19 mouse cellular contexts compared by ENCODE assay signal in genomic region chr1:89542464-89542863, GRCm38 (mm10).
DNase-seq lines count a peak whose midpoint lies in the region; ATAC-seq and TF ChIP-seq lines count a peak whose summit lies in the region.
"Had no signal": no experiment of that assay in that cellular context is flagged by ENCODE, and none has a peak within 500 bp of the region (broad histone marks: within the 10 kb centered on the region; RNA-seq: fewer than 3 reads in every experiment).

No protein-coding gene starts in this region.

- no peak overlapping the region for H3K9ac ChIP-seq in forebrain, embryonic 16.5 days (replicated peaks; ENCODE audit: low read depth, low read length)
- no peak overlapping the region for H3K9ac ChIP-seq in hindbrain, postnatal 0 days (replicated peaks; ENCODE audit: low read length)
- no peak overlapping the region for H3K9ac ChIP-seq in neural tube, embryonic 15.5 days (replicated peaks)
- H3K9ac ChIP-seq: heart, embryonic 15.5 days; liver, embryonic 15.5 days had no signal

- WGBS in forebrain, embryonic 16.5 days, result 11% methylated on average over 6 of the region's 6 CpGs
- 33% methylated on average over 6 of the region's 6 CpGs for WGBS in hindbrain, postnatal 0 days
- WGBS in neural tube, embryonic 15.5 days, result 19% methylated on average over 6 of the region's 6 CpGs

- H3K4me2 ChIP-seq in forebrain, embryonic 16.5 days (ENCODE audit: low read length), result no peak overlapping the region
- no peak overlapping the region for H3K4me2 ChIP-seq in hindbrain, postnatal 0 days (ENCODE audit: low read depth, low read length)
- H3K4me2 ChIP-seq in neural tube, embryonic 15.5 days, result no peak overlapping the region
- H3K4me2 ChIP-seq: heart, embryonic 15.5 days; liver, embryonic 15.5 days had no signal

- no peaks in the 10 kb centered on the region for H3K9me3 ChIP-seq in forebrain, embryonic 16.5 days (ENCODE audit: control insufficient read depth, low read length)
- H3K9me3 ChIP-seq in hindbrain, postnatal 0 days (ENCODE audit: low read length), result no peaks in the 10 kb centered on the region
- no peaks in the 10 kb centered on the region for H3K9me3 ChIP-seq in neural tube, embryonic 15.5 days (replicated peaks)
- H3K9me3 ChIP-seq: heart, embryonic 15.5 days; liver, embryonic 15.5 days had no signal

- no peak overlapping the region for H3K27ac ChIP-seq in forebrain, embryonic 16.5 days (ENCODE audit: low read length)
- H3K27ac ChIP-seq in hindbrain, postnatal 0 days, result no peak overlapping the region
- no peak overlapping the region; the same call in 1 of the 2 replicates for H3K27ac ChIP-seq in neural tube, embryonic 15.5 days (replicated peaks)
- H3K27ac ChIP-seq in gastrocnemius, adult 2 months, result no peak overlapping the region
- H3K27ac ChIP-seq: heart, embryonic 15.5 days; liver, embryonic 15.5 days had no signal

- no peak overlapping the region for H3K4me3 ChIP-seq in forebrain, embryonic 16.5 days (replicated peaks; ENCODE audit: low read length)
- H3K4me3 ChIP-seq in hindbrain, postnatal 0 days (ENCODE audit: low read length), result no peak overlapping the region
- H3K4me3 ChIP-seq in neural tube, embryonic 15.5 days (replicated peaks), result no peak overlapping the region
- H3K4me3 ChIP-seq in gastrocnemius, adult 2 months, result no peak overlapping the region
- H3K4me3 ChIP-seq: heart, embryonic 15.5 days; liver, embryonic 15.5 days; myocyte had no signal

- peak; percentile 77 for DNase-seq in retina, postnatal 1 day
- DNase-seq in retina, embryonic 14.5 days (ENCODE audit: low spot score), result no peak
- no peak for DNase-seq in hindbrain, postnatal 0 days (ENCODE audit: low spot score)
- DNase-seq in B cell, adult 2 months, result no peak
- DNase-seq in gastrocnemius, adult 2 months, result no peak
- no peak for DNase-seq in cerebellum, adult 11-12 months
- DNase-seq: cerebellum, postnatal 36 days; heart, adult 11 months; kidney, adult 2 months; kidney, postnatal 14 days; lung, postnatal 10 days; right cerebral cortex, postnatal 4 days; thymus, postnatal 4 days had no signal

- peaks cover 18% of the 10 kb centered on the region for H3K4me1 ChIP-seq in forebrain, embryonic 16.5 days (replicated peaks; ENCODE audit: control insufficient read depth, insufficient read depth, low read length)
- peaks cover 16% of the 10 kb centered on the region for H3K4me1 ChIP-seq in hindbrain, postnatal 0 days (ENCODE audit: insufficient read depth, low read length)
- H3K4me1 ChIP-seq in neural tube, embryonic 15.5 days, result peaks cover 69% of the 10 kb centered on the region

- TF ChIP-seq CTCF in hindbrain, postnatal 0 days (IDR thresholded peaks at IDR 0.05; ENCODE audit: low read depth), result no peak
- TF ChIP-seq CTCF in gastrocnemius, adult 2 months (IDR thresholded peaks at IDR 0.05), result no peak

- intact Hi-C loops in gastrocnemius, adult 2 months (cut with DNase I), result no loop called here

- no peaks in the 10 kb centered on the region for H3K27me3 ChIP-seq in forebrain, embryonic 16.5 days (replicated peaks; ENCODE audit: control insufficient read depth, insufficient read depth, low read length)
- no peaks in the 10 kb centered on the region for H3K27me3 ChIP-seq in hindbrain, postnatal 0 days (ENCODE audit: insufficient read depth, low read length)
- no peaks in the 10 kb centered on the region for H3K27me3 ChIP-seq in neural tube, embryonic 15.5 days (replicated peaks)
- H3K27me3 ChIP-seq: heart, embryonic 15.5 days; liver, embryonic 15.5 days had no signal

- ATAC-seq in forebrain, embryonic 16.5 days, result peak; percentile 49; the same call in 1 of the 2 replicates
- ATAC-seq in hindbrain, postnatal 0 days, result peak; percentile 44; the same call in 1 of the 2 replicates
- ATAC-seq in neural tube, embryonic 15.5 days (ENCODE audit: low FRiP score), result peak; percentile 30; the same call in 1 of the 2 replicates

- H3K36me3 ChIP-seq in forebrain, embryonic 16.5 days (ENCODE audit: control insufficient read depth, insufficient read depth), result no peaks in the 10 kb centered on the region
- no peaks in the 10 kb centered on the region for H3K36me3 ChIP-seq in hindbrain, postnatal 0 days (ENCODE audit: insufficient read depth, low read length)
- no peaks in the 10 kb centered on the region for H3K36me3 ChIP-seq in neural tube, embryonic 15.5 days
- H3K36me3 ChIP-seq: G1E; heart, embryonic 15.5 days; liver, embryonic 15.5 days had no signal
